Mouse (Mus musculus) adrenal gland, adult (tissue): ENCODE measurements around the gene Vegfc.

Source experiments
- DNase-seq, 2 experiments: peaks; one replicate each; pipeline ENCODE4 v3.0.0; 2022 to 2023; ENCODE audit warnings: low spot score in 1 of 2; ENCODE audit not compliant: inconsistent age in 2 of 2

The Vegfc gene

GRCm38 (mm10) chr8:54077271-54078120 is at the start of gene Vegfc:
Gene Vegfc (plus strand): TSS chr8:54077606.
- DNase-seq = peak; percentile 46 to 89

GRCm38 (mm10) chr8:54034584-54034983 is 42.8 kb upstream of the Vegfc start:
- DNase-seq = no peak

GRCm38 (mm10) chr8:54042601-54043000 is 34.8 kb upstream of the Vegfc start:
- no peak for DNase-seq

- DNase-seq = no peak
Measured at GRCm38 (mm10) chr8:54043468-54043867, 33.9 kb upstream of the Vegfc start.

- DNase-seq = no peak
Measured at GRCm38 (mm10) chr8:54053210-54053609, 24.2 kb upstream of the Vegfc start.

GRCm38 (mm10) chr8:54065492-54065891 is 11.9 kb upstream of the Vegfc start:
- no peak for DNase-seq

GRCm38 (mm10) chr8:54076301-54076700 is 1.1 kb upstream of the Vegfc start:
- no peak for DNase-seq

GRCm38 (mm10) chr8:54076791-54077270 is 575 bp upstream of the Vegfc start:
- DNase-seq = peak; percentile 52 to 85

- no peak for DNase-seq
Measured at GRCm38 (mm10) chr8:54078121-54078440, 675 bp downstream of the Vegfc start.

- no peak for DNase-seq
Measured at GRCm38 (mm10) chr8:54079001-54079400, 1.6 kb downstream of the Vegfc start.

GRCm38 (mm10) chr8:54079601-54080000 is 2.2 kb downstream of the Vegfc start:
- DNase-seq = peak in 1 of 2 experiments; percentile 39

- no peak for DNase-seq
Measured at GRCm38 (mm10) chr8:54085896-54086295, 8.5 kb downstream of the Vegfc start.

- DNase-seq = no peak
Measured at GRCm38 (mm10) chr8:54087114-54087513, 9.7 kb downstream of the Vegfc start.

- DNase-seq = no peak
Measured at GRCm38 (mm10) chr8:54089204-54089603, 11.8 kb downstream of the Vegfc start.

- DNase-seq = no peak
Measured at GRCm38 (mm10) chr8:54089901-54090300, 12.5 kb downstream of the Vegfc start.

- no peak for DNase-seq
Measured at GRCm38 (mm10) chr8:54100058-54100457, 22.7 kb downstream of the Vegfc start.

GRCm38 (mm10) chr8:54114581-54114980 is 37.2 kb downstream of the Vegfc start:
- DNase-seq = no peak

GRCm38 (mm10) chr8:54120115-54120514 is 42.7 kb downstream of the Vegfc start:
- DNase-seq = no peak

- peak; percentile 11 to 70 for DNase-seq
Measured at GRCm38 (mm10) chr8:54121942-54122341, 44.5 kb downstream of the Vegfc start.

- DNase-seq = no peak
Measured at GRCm38 (mm10) chr8:54122345-54122744, 44.9 kb downstream of the Vegfc start.

GRCm38 (mm10) chr8:54130558-54130957 is 53.2 kb downstream of the Vegfc start:
- DNase-seq = no peak

- peak; percentile 23 to 83 for DNase-seq
Measured at GRCm38 (mm10) chr8:54153240-54153639, 75.8 kb downstream of the Vegfc start.

- no peak for DNase-seq
Measured at GRCm38 (mm10) chr8:54163505-54163904, 86.1 kb downstream of the Vegfc start.
